Mouse (Mus musculus) T-helper 17 cell (primary cell): ENCODE results near the gene Prss33.

Experiments
- in situ Hi-C, 2 experiments: fragments of 300-600 bp; cut with MboI, MseI; formaldehyde crosslinking; loops; 1 replicate in 1 of 2; 2 replicates in 1 of 2; pipeline ENCODE4 v1.15.1; 2025; ENCODE audit warnings: high pct_unique_total_duplicates in 2 of 2

Prss33 gene

DNA sequence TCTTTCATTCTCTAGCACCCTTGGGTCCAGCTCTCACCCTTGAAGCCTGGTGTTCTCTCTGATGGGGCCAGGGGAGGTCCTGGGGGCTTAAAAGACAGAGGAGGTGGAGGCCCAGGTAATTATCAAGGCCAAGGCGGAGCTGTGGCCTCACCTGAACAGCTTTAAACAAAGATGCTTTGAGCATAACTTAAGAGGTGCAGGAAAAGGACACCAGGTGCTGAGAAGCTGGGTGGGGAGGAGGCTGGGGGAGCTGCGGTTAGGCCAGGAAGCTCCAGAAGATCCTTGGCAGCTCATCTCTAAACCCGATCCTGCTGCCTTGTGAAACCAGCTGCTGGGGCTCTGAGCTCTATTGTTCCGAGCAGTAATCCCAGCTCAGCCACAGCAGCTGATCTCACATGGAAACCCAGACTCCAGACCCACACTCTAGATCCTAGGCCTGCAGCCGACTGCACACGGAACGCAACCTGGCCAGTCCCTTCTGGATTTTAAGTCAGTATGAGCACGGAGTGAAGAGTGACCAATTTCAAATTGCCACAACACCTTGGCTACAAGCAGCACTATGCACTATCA, at the start of gene Prss33:
Gene Prss33, minus strand, starts transcription at position 51 of the 570 bp plus-strand sequence.
- in situ Hi-C loops, result no loop called here

DNA sequence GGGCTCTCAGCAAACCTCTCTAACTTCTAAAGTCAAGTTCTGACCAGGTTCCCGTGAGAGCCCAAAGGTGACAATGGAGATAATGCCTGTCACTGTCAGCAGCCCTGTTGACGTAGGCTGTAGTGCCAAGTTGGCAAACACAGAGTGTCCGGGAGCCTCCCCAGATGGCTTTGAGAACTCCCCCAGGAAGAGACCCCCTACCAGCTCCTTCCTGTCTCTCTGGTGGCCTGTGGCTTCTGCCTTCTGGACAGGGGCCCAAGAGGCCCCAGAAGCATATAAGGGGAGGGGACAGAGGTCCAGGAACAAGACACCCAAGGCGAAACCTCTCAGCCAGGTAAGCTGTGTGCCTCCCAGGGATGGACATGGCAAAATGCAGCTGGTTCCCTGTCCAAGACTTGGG, 44.7 kb upstream of the Prss33 start, which contains the start of the genes Dcpp1 and Dcpp2:
Gene Dcpp1, plus strand, starts transcription at position 301 of the 400 bp plus-strand sequence.
Gene Dcpp2, plus strand, starts transcription at position 305 of the 400 bp plus-strand sequence.
- in situ Hi-C loops, result loop anchor here in 1 of 2 experiments (5.0 kb wide), 1 partner anchor 42 kb away; no protein-coding TSS in a partner anchor

DNA sequence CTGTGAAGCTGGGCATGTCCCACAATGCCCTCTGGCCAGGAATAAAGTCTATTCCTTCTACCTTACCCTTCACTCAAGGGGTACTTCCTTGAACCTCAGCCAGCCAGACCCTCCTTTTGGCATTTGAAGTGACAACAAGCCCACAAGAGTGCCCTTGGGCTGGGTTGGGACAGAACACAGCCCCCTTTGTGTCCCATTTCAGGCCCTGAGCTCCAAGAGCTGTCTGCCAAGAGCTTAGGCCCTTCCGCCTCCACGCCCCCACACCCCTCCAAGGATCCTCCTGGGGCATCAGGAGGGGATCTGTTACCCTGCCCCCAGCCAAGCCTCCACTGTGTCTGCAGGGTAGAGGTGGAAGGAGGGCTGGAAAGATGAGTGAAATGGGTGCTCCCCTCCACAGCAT, 41.3 kb upstream of the Prss33 start:
- in situ Hi-C loops, result no loop called here

DNA sequence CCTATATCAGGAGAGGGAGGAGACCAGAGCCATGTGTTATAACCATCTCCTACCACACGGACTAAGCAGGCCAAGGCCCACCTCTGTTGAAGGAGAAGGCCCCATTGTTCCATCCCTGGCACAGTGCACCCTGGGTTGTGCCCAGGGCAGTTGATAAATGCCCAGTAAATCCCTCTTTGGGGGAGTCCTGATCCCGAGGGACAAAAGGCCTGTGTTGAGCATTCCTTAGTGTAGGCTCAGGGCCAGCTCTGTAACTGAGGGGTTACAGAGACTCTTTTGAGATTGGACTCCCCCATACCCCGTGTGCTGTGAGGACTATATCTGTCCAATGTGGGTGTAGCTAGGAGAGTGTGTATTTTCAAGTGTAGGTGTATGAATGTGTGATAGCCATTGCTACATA, 40.9 kb upstream of the Prss33 start:
- in situ Hi-C loops, result no loop called here

DNA sequence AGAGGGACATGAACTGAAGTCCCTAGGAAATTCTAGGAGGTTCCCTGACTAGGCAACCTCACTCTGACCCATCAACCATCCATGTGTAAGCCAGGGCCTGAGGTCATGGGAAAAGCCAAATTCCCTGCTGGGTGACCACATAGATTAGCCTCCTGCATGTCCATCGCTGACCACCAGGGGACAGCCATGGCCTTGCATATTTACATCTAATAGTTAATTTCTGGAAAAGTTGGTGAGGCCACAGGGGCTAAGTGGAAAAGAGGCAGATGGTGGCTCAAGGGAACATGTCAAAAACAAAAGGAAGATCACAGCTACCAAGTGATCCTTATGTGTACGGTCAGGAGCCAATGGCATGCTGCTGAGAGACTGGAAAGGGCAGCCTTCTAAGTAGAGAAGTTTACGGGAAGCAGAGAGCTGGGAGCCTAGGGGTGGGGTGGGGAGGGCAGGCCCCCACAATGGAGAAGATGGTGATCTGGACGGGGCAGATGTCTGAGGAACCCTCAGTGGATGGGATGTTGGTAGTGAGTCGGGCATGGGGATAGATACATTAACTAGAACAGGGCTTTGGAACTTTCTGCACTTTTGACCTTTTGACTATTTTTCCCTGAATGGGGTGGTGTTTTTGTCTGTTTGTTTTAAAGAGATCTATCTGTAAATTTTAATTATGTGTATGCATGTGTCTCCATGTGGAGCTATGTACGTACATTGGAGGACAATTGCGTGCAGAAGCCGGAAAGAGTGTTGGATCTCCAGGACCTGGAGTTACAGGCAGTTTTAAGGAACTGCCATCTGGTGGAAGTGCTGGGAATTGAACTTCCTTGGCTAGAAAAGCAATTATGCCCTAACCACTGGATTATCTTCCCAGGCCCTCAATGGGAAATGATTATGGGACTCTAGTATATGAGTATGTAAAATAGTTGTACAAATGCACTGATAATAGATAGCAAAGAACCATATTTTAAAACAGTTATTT, 38.3 kb upstream of the Prss33 start:
- in situ Hi-C loops, result no loop called here

DNA sequence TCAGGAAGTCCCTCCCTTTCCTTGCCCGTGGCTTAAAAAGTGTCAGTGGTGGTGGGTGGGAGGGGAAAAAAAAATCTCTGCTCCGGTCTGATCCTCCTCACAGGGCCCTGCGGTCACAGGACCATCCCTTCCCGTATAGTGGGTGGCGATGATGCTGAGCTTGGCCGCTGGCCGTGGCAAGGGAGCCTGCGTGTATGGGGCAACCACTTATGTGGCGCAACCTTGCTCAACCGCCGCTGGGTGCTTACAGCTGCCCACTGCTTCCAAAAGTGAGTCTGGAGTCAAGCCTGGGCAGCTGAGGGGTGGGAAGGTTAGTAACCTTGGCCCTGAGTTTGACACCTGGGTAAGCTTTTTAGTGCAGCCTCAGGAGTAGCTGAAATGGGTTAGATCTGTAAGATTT, 32.7 kb upstream of the Prss33 start:
- in situ Hi-C loops, result no loop called here

DNA sequence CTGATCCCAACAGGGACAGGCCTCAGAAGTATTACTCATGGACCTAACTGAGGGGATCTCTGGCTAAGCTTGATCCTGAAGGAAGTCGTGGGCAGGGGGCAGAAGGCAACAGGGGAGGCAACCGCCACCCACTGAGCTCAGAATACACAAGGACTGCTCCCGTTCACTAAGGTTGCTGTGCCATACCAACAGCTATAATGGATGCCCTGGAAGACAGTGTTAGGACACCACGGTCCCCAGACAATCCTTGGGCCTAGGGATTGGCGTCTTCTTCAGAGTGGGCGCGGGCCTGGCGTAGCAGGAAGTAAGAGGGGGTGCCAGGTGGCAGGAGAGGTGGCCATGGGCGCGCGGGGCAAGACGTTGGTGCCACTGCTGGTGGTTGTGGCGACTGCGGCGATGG, 31.9 kb upstream of the Prss33 start, which contains the start of gene Prss21:
Gene Prss21, plus strand, starts transcription at position 301 of the 400 bp plus-strand sequence.
- in situ Hi-C loops, result no loop called here

DNA sequence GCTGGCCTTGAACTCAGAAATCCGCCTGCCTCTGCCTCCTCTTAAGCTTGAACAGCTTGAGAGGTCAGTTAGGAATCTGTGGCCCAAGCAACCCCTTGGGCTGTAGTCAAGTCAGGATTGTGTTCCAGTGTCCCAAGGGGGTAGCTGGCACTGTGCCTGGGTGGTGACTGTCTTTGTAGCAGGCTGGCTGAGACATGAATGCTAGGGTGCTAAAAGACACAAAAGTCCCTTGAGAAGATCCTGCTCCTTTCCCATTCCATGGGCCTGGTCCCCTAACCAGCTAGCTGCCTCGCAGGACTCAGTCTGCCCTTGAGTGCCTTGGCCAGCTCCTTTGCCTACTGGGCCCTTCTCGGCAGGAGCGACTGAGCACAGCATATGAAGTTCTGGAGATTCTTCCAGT, 27.1 kb upstream of the Prss33 start:
- in situ Hi-C loops, result no loop called here

DNA sequence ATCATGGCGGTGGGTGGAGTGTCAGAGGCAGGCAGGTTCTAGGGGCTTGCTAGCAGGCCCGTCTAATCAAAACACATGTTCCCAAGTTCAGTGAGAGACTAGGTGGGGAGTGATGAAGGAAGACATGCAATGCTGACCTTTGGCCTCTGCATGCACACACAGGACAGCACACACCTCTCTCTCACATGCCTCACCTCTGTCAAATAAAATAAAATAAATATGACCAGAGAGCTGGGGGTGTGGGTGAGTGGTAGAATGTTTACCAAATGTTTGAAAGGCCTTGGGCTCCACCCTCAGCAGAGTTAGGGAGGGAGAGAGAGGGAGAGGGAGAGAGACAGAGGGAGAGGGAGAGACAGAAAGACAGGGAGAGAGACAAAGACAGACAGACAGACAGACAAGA, 22.1 kb upstream of the Prss33 start:
- in situ Hi-C loops, result no loop called here

DNA sequence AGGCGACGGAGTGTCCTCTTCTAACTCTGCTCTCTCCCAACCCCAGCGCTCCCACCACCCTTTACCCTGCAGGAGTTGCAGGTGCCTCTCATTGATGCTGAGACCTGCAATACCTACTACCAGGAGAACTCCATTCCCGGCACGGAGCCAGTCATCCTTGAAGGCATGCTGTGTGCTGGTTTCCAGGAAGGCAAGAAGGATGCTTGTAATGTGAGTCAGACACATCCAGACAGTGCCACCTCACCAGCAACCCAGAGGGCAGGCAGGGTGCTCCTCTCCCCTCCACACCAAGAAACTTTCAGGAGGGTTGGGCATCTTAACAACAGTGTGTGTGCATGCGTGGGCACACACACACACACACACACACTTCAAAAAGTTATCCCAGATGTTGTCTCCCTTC, 21.3 kb upstream of the Prss33 start:
- in situ Hi-C loops, result no loop called here

DNA sequence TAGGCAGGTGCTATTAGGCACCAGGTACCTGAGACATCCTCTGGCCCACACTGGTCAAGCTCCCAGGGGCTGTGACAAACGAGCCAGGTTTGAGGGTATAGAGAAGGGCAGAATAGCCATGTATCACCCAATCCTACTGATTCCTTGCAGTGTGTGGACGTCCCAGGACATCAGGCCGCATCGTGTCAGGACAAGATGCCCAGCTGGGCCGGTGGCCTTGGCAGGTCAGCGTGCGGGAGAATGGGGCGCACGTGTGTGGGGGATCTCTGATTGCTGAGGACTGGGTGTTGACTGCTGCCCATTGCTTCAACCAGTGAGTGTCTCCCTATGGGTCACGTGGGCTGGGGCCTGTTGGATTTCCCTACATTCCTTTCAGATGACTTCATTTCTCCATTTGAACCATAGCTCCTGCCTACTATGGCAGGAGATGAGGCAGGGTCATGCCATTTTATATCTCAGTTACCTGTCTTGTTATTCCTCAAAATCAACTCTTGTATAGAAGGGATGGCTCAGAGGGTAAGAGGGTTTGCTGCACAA, 18.4 kb upstream of the Prss33 start:
- in situ Hi-C loops, result loop anchor here (5.0 kb wide), 2 partner anchors 102 to 103 kb away; partner anchors contain the start of gene Sbpl (in 1 of the 2)

DNA sequence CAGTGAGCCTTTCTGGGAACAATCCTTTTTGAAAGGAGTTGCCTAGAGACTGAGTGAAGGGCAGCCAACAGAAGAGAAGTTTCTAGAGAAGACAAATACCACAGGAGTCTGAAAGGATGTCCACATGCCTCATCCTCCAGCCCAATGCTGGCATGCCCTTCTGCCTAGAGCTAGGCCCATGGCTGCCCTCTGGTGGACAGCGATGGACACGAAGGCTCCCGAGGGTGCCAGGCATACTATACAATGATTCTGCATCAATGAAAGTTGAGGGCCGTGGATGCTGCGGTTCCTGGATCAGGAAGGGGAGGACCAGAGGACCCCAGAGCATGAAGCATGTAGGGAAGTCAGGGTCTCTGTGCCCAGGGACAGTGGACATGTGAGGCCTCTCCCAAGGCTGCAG, 17.4 kb upstream of the Prss33 start:
- in situ Hi-C loops, result loop anchor here (5.0 kb wide), 2 partner anchors 101 to 104 kb away; partner anchors contain the start of gene Sbpl (in 1 of the 2)

DNA sequence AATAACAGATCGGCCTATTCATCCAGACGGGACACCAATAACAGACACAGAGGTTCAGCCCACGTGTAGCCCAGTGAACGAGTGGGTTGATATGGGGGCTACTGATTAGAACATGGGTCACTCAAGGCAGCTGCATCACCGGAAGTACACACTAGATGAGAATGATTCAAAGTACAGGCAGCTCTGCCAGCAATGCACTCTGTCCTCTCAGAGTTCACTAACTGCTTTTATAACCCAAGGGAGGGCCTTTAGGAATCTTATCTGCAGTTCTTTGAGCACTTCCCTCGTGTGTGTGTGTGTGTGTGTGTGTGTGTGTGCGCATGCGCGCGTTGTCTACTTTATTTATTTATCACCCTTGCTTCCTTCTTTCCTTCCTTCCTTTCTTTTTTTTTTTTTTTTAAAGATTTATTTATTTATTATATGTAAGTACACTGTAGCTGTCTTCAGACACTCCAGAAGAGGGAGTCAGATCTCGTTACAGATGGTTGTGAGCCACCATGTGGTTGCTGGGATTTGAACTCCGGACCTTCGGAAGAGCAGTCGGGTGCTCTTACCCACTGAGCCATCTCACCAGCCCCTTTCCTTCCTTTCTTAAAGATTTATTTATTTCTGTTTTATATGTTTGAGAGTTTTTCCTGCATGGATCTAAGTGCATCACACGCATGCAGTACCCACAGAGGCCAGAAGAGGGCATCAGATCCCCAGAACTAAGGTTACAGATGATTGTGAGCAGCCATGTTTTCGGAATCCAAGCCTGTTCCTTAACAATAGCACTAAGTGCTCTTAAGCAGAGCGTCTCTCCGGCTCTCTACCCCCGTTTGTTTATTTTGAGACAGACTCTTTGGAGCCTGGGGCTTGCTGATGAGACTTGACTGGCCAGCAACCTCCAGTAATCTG, 15.2 kb upstream of the Prss33 start:
- in situ Hi-C loops, result loop anchor here (5.0 kb wide), 2 partner anchors 99 to 106 kb away; partner anchors contain the start of gene Sbpl (in 1 of the 2)

DNA sequence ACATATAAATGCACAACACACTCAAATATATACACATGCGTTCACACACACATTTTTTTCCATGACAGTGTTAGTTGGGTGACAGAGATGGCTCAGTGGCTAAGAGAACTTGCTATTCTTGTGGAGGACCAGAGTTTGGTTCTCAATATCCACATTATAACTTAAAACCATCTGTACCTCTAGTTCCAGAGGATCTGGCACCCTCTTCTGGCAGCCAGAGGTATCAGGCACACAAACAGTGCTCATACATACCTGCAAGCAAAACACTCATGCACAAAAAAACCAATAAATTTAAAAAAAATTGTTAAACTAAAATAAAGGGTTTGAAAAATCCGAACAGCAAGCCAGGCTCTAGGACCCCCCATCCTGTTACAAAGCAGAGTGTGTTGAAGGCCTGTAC, 14.2 kb upstream of the Prss33 start:
- in situ Hi-C loops, result loop anchor here (5.0 kb wide), 2 partner anchors 98 to 107 kb away; partner anchors contain the start of gene Sbpl (in 1 of the 2)

DNA sequence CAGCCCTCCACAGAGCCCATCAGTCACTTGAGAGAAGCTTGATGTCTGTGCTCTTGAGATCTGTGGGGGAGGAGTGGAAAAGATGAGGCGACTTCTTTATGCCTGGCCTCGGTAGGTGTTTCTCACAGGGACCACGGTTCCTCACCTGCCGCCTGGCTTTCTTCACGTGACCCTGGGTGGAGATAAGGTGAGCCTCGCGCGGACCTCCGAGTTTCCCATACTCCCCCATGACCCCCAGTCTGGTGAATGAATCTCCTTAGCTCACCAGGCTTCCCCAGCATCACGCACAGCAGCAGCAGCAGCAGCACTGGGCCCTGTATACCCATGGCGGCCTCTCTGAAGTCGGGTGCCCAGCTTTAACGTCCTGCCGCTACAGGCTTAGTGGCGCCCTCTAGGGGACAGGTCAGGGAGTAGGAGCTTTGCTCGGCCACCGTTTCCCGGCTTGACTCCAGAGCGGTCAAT, 8.0 kb upstream of the Prss33 start, which contains the start of the genes Prss32 and Prss41:
Gene Prss32, plus strand, starts transcription at position 44 of the 462 bp plus-strand sequence.
Gene Prss41, minus strand, starts transcription at position 361 of the 462 bp plus-strand sequence.
- in situ Hi-C loops, result loop anchor here in 1 of 2 experiments (5.0 kb wide), 1 partner anchor 67 kb away; no protein-coding TSS in a partner anchor

DNA sequence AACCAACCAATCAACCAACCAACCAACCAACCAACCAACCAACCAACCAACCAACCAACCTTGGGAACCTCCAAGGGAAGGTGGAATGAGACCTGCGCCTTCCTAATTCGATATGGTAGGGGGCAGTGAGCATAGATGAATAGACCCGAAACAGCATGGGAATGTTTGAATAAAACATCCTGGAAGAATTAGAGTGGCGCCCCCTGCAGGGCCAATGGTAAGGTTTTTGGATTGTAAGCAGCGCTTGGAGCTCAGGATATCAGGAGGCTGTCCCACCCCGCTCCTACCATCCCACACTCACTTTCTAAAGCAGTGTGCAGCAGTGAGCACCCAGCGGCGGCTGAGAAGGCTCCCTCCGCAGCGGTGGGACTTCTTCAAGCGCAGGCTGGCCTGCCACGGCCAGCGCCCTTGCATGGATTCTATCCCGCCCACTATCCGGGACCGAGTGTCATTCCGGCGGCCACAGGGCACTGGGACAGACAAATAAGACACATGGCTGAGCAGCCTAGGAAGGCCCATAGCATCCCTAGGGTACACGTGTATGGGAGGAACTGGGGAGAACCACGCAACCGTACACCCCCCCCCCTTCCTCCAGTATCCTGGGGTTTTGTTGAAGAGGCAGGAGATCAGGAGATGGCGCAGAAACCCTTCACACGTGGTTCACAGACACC, 7.4 kb upstream of the Prss33 start:
- in situ Hi-C loops, result loop anchor here in 1 of 2 experiments (5.0 kb wide), 1 partner anchor 66 kb away; no protein-coding TSS in a partner anchor

DNA sequence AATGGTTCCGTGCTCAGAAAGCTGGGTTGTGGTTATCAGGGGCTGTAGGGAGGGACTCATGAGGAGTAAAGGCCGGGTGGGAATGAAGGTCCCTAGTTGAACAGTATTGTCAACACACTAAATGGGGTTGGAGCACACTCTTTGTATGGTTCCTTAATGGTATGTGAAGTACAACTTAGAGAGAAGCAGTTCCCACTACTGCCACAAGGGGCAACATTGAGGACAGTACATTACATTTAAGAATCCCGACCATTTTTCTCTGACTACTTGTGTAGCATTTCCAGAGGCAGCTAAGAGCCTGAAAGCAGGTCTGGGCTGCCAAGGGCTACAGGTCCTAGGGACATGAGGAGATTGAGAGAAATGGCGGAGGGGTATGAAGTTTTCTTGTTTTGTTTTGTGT, 5.3 kb upstream of the Prss33 start:
- in situ Hi-C loops, result loop anchor here in 1 of 2 experiments (5.0 kb wide), 1 partner anchor 64 kb away; no protein-coding TSS in a partner anchor

DNA sequence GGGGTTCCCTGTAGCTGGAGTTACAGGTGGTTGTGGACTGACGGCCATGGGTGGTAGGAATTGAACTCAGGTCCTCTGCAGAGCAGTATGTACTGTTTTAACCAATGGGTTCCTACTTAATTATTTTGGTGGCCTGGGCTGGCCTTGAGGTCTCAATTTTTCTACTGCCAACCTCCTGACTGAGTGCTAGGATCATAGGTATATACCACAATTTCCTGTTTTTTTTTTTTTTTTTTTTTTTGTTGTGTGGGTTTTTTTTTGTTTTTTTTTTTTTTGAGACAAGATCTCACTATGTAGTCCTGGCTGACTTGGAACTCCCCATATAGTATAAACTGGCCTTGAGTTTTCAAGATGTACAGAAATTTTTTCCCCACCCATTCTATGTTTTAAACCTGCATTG, 4.7 kb downstream of the Prss33 start:
- in situ Hi-C loops, result no loop called here

DNA sequence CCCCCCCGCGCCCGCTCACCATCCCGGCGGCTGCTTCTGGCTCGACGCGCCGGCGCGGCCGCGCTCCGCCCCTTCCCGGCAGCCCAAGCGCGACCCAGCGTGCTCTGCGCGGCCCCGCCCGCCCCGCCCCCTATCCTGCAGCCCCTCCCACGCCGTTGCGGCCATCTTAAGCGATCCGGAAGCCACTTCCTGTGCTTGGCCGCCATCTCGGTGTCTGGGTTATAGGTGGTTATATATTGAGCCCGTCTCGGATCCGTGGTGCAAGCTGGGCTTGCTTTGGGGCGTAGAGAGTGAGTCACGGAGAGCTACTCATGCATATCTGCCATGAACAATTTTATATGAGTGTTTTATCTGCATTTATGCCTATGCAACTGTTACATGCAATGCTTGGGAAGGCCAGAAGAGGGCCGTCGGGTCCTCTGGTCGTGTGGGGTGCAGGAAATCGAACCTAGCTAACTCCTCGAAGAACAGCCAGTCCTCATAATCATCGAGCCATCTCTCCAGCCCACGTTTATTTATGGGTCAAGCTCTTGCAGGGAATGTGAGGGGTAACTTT, 6.7 kb downstream of the Prss33 start, which contains the start of gene Elob:
Gene Elob, minus strand, starts transcription at position 73 of the 556 bp plus-strand sequence.
- in situ Hi-C loops, result loop anchor here in 1 of 2 experiments (10.0 kb wide), 1 partner anchor 54 kb away; the partner anchor contains the start of gene Flywch1
